Mouse (Mus musculus) limb, embryonic 14.5 days (tissue): ENCODE data around the gene Cyb5r3. TPM values are rescaled to one million over a fixed set of nuclear protein-coding genes. Genes with fewer than 3 reads are reported as not detected.

ENCODE experiments used
- ATAC-seq: fragments of 200-750 bp; cut with Nextera tagmentation; 2 replicates; pipeline ENCODE4 v1.8.0; 2017; ENCODE audit warnings: low read depth, moderate number of reproducible peaks, moderate TSS enrichment; ENCODE audit not compliant: low FRiP score
- DNase-seq: peaks from one replicate; pipeline ENCODE4 v3.0.0-alpha.2; 2015; ENCODE audit warnings: low spot score
- H3K27ac ChIP-seq: fragments of 300-500 bp; sonication (generic); replicated peaks from 2 replicates; pipeline ENCODE4 v1.5.1; 2014; ENCODE audit warnings: low read depth, mild to moderate bottlenecking, low read length, moderate library complexity, mixed read lengths
- H3K27me3 ChIP-seq: fragments of 300-500 bp; sonication (generic); 2 replicates; pipeline ENCODE4 v1.6.1; 2014; ENCODE audit warnings: low read length, mixed read lengths; ENCODE audit not compliant: control insufficient read depth, insufficient read depth
- H3K36me3 ChIP-seq: fragments of 300-500 bp; sonication (generic); 2 replicates; pipeline ENCODE4 v1.6.1; 2014; ENCODE audit warnings: mild to moderate bottlenecking, low read length, moderate library complexity, mixed read lengths; ENCODE audit not compliant: control insufficient read depth, insufficient read depth
- H3K4me1 ChIP-seq: fragments of 300-500 bp; sonication (generic); 2 replicates; pipeline ENCODE4 v1.6.1; 2014; ENCODE audit warnings: antibody characterized with exemption, low read length, mixed read lengths; ENCODE audit not compliant: control insufficient read depth, insufficient read depth
- H3K4me2 ChIP-seq: fragments of 300-500 bp; sonication (generic); replicated peaks from 2 replicates; pipeline ENCODE4 v1.6.1; 2014; ENCODE audit warnings: low read depth, mild to moderate bottlenecking, low read length, moderate library complexity; ENCODE audit not compliant: severe bottlenecking
- H3K4me3 ChIP-seq: fragments of 300-500 bp; sonication (generic); replicated peaks from 2 replicates; pipeline ENCODE4 v1.5.1; 2014; ENCODE audit warnings: low read length
- H3K9ac ChIP-seq: fragments of 300-500 bp; sonication (generic); 2 replicates; pipeline ENCODE4 v1.6.1; 2014; ENCODE audit warnings: mild to moderate bottlenecking, low read depth, low read length, moderate library complexity; ENCODE audit not compliant: severe bottlenecking
- H3K9me3 ChIP-seq: fragments of 300-500 bp; sonication (generic); 2 replicates; pipeline ENCODE4 v1.6.1; 2016; ENCODE audit warnings: low read length; ENCODE audit not compliant: control insufficient read depth
- POLR2A ChIP-seq: fragments of 200-500 bp; IDR thresholded peaks from 2 replicates; pipeline ENCODE4 v1.8.0; 2012; ENCODE audit warnings: inconsistent platforms, mild to moderate bottlenecking, moderate library complexity, borderline replicate concordance; ENCODE audit not compliant: insufficient read depth, insufficient read length; ENCODE audit errors: extremely low read depth
- WGBS: fragments of 180-500 bp; shearing (Covaris S2); extraction: QIAGEN DNeasy Blood & Tissue Kit; methylation state at CpG from one replicate; pipeline ENCODE4 v1.1.7; 2014; 5-methylcytosine and 5-hydroxymethylcytosine counted together
- polyA plus RNA-seq, 2 experiments: library from polyadenylated mRNA; depleted of rRNA in 1 of 2; stranded (reverse) in 1 of 2; unstranded in 1 of 2; fragments of >200 nt; fragmentation: Nextera tagmentation in 1 of 2; extraction: Ambion mirVana in 1 of 2; gene quantifications; 2 replicates each; pipeline versions ENCODE4 v1.2.1 to v1.2.3; 2012 to 2014

The Cyb5r3 gene
- polyA plus RNA-seq (2012; rRNA removed) = 73.3 and 79.9 TPM in 2 replicates
- 135 and 136 TPM in 2 replicates for polyA plus RNA-seq (2014; fragmentation: Nextera tagmentation; extraction: Ambion mirVana)

GRCm38 (mm10) chr15:83172492-83173429 is at the start of gene Cyb5r3:
TSS of gene Cyb5r3 (minus strand) at chr15:83172592.
- WGBS = 37% methylated on average over 28 of the region's 28 CpGs
- peak; percentile 64 for ATAC-seq
- peak within 1 kb of the TSS; percentile 83 for H3K27ac ChIP-seq

GRCm38 (mm10) chr15:83221721-83222120 is 49.3 kb upstream of the Cyb5r3 start:
- ATAC-seq (no peak), DNase-seq (no peak)
- Histone ChIP-seq H3K4me3 (no peak overlapping the region), H3K36me3 (no peaks in the 10 kb centered on the region), H3K9ac (no peak overlapping the region), H3K4me2 (no peak overlapping the region), H3K4me1 (peaks cover 29% of the 10 kb centered on the region), H3K27ac (no peak overlapping the region), H3K27me3 (no peaks in the 10 kb centered on the region), H3K9me3 (0 out of 2 replicates have a peak, but pooled peaks cover 4% of the 10 kb centered on the region)
- TF ChIP-seq POLR2A = no peak
- 83% methylated on average over 4 of the region's 4 CpGs for WGBS

More at GRCm38 (mm10) chr15:83172492-83173429, at the start of gene Cyb5r3:
- DNase-seq = no peak
- TF ChIP-seq POLR2A = no peak
- Histone ChIP-seq H3K36me3 (no peaks in the 10 kb centered on the region), H3K9me3 (no peaks in the 10 kb centered on the region), H3K9ac (peak within 1 kb of the TSS; percentile 79), H3K4me2 (peak within 1 kb of the TSS; percentile 87), H3K4me1 (peaks cover 11% of the 10 kb centered on the region), H3K4me3 (peak within 1 kb of the TSS; percentile 87), H3K27me3 (no peaks in the 10 kb centered on the region)

GRCm38 (mm10) chr15:83220368-83221013 is 48.1 kb upstream of the Cyb5r3 start:
- WGBS = 64% methylated on average over 9 of the region's 9 CpGs
- Histone ChIP-seq H3K4me1 (peaks cover 37% of the 10 kb centered on the region), H3K4me3 (no peak overlapping the region), H3K27me3 (no peaks in the 10 kb centered on the region), H3K36me3 (no peaks in the 10 kb centered on the region), H3K4me2 (no peak overlapping the region), H3K27ac (no peak overlapping the region), H3K9ac (no peak overlapping the region), H3K9me3 (0 out of 2 replicates have a peak, but pooled peaks cover 4% of the 10 kb centered on the region)
- no peak for TF ChIP-seq POLR2A
- ATAC-seq (no peak), DNase-seq (no peak)

GRCm38 (mm10) chr15:83215322-83216216 is 43.2 kb upstream of the Cyb5r3 start:
- H3K9ac ChIP-seq = no peak overlapping the region
- WGBS = 20% methylated on average over 5 of the region's 5 CpGs
- ATAC-seq (peak; percentile 84), DNase-seq (peak; percentile 84)
- H3K4me1 ChIP-seq = peaks cover 18% of the 10 kb centered on the region
- H3K27ac ChIP-seq = peak overlapping the region; percentile 86
- H3K36me3 ChIP-seq = no peaks in the 10 kb centered on the region
- 0 out of 2 replicates have a peak, but pooled peaks cover 4% of the 10 kb centered on the region for H3K9me3 ChIP-seq
- H3K4me3 ChIP-seq = no peak overlapping the region
- no peak overlapping the region for H3K4me2 ChIP-seq
- TF ChIP-seq POLR2A = no peak
- H3K27me3 ChIP-seq = no peaks in the 10 kb centered on the region
